Mouse (Mus musculus) MEL (cell line): ENCODE results near the gene Eva1a. TPM values are rescaled to one million over a fixed set of nuclear protein-coding genes. Genes with fewer than 3 reads are reported as not detected.

ENCODE experiments used
- DNase-seq: peaks from one replicate; pipeline ENCODE4 v3.0.0; 2011; ENCODE audit warnings: low read depth, low spot score
- H3K27ac ChIP-seq: 2 replicates; pipeline ENCODE4 v1.5.1; 2012; ENCODE audit warnings: low read depth, mild to moderate bottlenecking, control low read depth, low read length, moderate library complexity; ENCODE audit not compliant: control insufficient read depth
- H3K27me3 ChIP-seq, 2 experiments: fragments of 150-350 bp in 1 of 2; sonication (generic) in 1 of 2; 2 replicates each; pipeline ENCODE4 v1.6.1; 2012; ENCODE audit warnings: low read length in 2 of 2, mild to moderate bottlenecking in 2 of 2, improper control_type of control experiment in 1 of 2, moderate library complexity in 1 of 2; ENCODE audit not compliant: insufficient read depth in 2 of 2, control insufficient read depth in 1 of 2
- H3K36me3 ChIP-seq, 2 experiments: 2 replicates each; pipeline ENCODE4 v1.6.1; 2012 to 2014; ENCODE audit warnings: low read length in 2 of 2, improper control_type of control experiment in 1 of 2, inconsistent platforms in 1 of 2, mild to moderate bottlenecking in 1 of 2; ENCODE audit not compliant: insufficient read depth in 2 of 2, control insufficient read depth in 1 of 2
- H3K4me1 ChIP-seq, 2 experiments: fragments of 150-350 bp in 1 of 2; sonication (generic) in 1 of 2; 2 replicates each; pipeline ENCODE4 v1.6.1; 2012; ENCODE audit warnings: low read length in 2 of 2, improper control_type of control experiment in 1 of 2, mild to moderate bottlenecking in 1 of 2; ENCODE audit not compliant: insufficient read depth in 2 of 2, control insufficient read depth in 1 of 2
- H3K4me3 ChIP-seq, 2 experiments: fragments of 150-350 bp in 1 of 2; sonication (generic) in 1 of 2; 2 replicates each; pipeline ENCODE4 v1.5.1; 2012; ENCODE audit warnings: low read depth in 2 of 2, low read length in 2 of 2, mild to moderate bottlenecking in 2 of 2, moderate library complexity in 2 of 2, control low read depth in 1 of 2, improper control_type of control experiment in 1 of 2; ENCODE audit not compliant: control insufficient read depth in 1 of 2, insufficient read depth in 1 of 2
- H3K79me2 ChIP-seq: 2 replicates; pipeline ENCODE4 v1.6.1; 2012; ENCODE audit warnings: mild to moderate bottlenecking, low read length, moderate library complexity; ENCODE audit not compliant: control insufficient read depth, poor library complexity, insufficient read depth
- H3K9ac ChIP-seq: 2 replicates; pipeline ENCODE4 v1.6.1; 2012; ENCODE audit warnings: low read depth, mild to moderate bottlenecking, control low read depth, low read length, moderate library complexity; ENCODE audit not compliant: control insufficient read depth, poor library complexity, severe bottlenecking
- H3K9me3 ChIP-seq: fragments of 150-350 bp; sonication (generic); replicated peaks from 2 replicates; pipeline ENCODE4 v1.6.1; 2012; ENCODE audit warnings: mild to moderate bottlenecking, low read length, improper control_type of control experiment, moderate library complexity; ENCODE audit not compliant: insufficient read depth
- BHLHE40 ChIP-seq: IDR thresholded peaks from 2 replicates; pipeline ENCODE4 v1.6.1; 2012; ENCODE audit warnings: low read depth, mild to moderate bottlenecking, inconsistent platforms, low read length, improper control_type of control experiment, borderline replicate concordance
- GATA1 ChIP-seq: IDR thresholded peaks from 2 replicates; pipeline ENCODE4 v1.6.1; 2011; ENCODE audit warnings: low read depth, low read length, improper control_type of control experiment
- MAX ChIP-seq: IDR thresholded peaks from 2 replicates; pipeline ENCODE4 v1.6.1; 2011; ENCODE audit warnings: low read length, improper control_type of control experiment
- NRF1 ChIP-seq: IDR thresholded peaks from 2 replicates; pipeline ENCODE4 v1.6.1; 2014; ENCODE audit warnings: low read depth, mild to moderate bottlenecking, inconsistent platforms, low read length, improper control_type of control experiment, moderate library complexity; ENCODE audit not compliant: poor library complexity, insufficient read depth, severe bottlenecking
- POLR2AphosphoS2 ChIP-seq: IDR thresholded peaks from 2 replicates; pipeline ENCODE4 v1.6.1; 2011; ENCODE audit warnings: low read length, improper control_type of control experiment
- SMC3 ChIP-seq: IDR thresholded peaks from 2 replicates; pipeline ENCODE4 v1.6.1; 2011; ENCODE audit warnings: low read depth, low read length, improper control_type of control experiment
- TBP ChIP-seq: IDR thresholded peaks from 2 replicates; pipeline ENCODE4 v1.8.0; 2011; ENCODE audit warnings: low read depth, low read length, improper control_type of control experiment
- USF1 ChIP-seq: IDR thresholded peaks from 2 replicates; pipeline ENCODE4 v1.6.1; 2014; ENCODE audit warnings: low read depth, mild to moderate bottlenecking, inconsistent platforms, low read length, improper control_type of control experiment, moderate library complexity
- USF2 ChIP-seq, 2 experiments: IDR thresholded peaks; 2 replicates each; pipeline ENCODE4 v1.6.1; 2011 to 2012; ENCODE audit warnings: improper control_type of control experiment in 2 of 2, low read length in 2 of 2, borderline replicate concordance in 1 of 2, inconsistent platforms in 1 of 2, low read depth in 1 of 2, mild to moderate bottlenecking in 1 of 2; ENCODE audit not compliant: insufficient read depth in 1 of 2
- ZC3H11A ChIP-seq: IDR thresholded peaks from 2 replicates; pipeline ENCODE4 v1.6.1; 2012; ENCODE audit warnings: low read depth, mild to moderate bottlenecking, inconsistent platforms, low read length, improper control_type of control experiment
- ZKSCAN1 ChIP-seq: IDR thresholded peaks from 2 replicates; pipeline ENCODE4 v1.6.1; 2012; ENCODE audit warnings: low read depth, mild to moderate bottlenecking, inconsistent platforms, low read length, improper control_type of control experiment, moderate library complexity
- polyA plus RNA-seq, 2 experiments: library from polyadenylated mRNA; stranded (reverse) in 1 of 2; unstranded in 1 of 2; fragments of >175 nt in 1 of 2; fragments of >200 nt in 1 of 2; gene quantifications; 2 replicates each; pipeline versions ENCODE4 v1.2.1 to v1.2.4; 2012; ENCODE audit warnings: low replicate concordance in 2 of 2, low read depth in 1 of 2; ENCODE audit not compliant: insufficient read length in 2 of 2, insufficient read depth in 1 of 2, missing spikeins in 1 of 2
- total RNA-seq: library from RNA; depleted of rRNA; stranded (reverse); fragments of 300-350 nt; gene quantifications from 2 replicates; pipeline ENCODE4 v1.2.3, GENCODE M21; 2012

Gene Eva1a
- total and polyA plus RNA-seq, 3 experiments: not detected

- Histone ChIP-seq H3K36me3 (no peaks in the 10 kb centered on the region), H3K4me3 (no peak overlapping the region), H3K27ac (no peak overlapping the region), H3K9ac (no peak overlapping the region), H3K4me1 (no peaks in the 10 kb centered on the region), H3K27me3 (no peaks in the 10 kb centered on the region), H3K79me2 (no peaks in the 10 kb centered on the region), H3K9me3 (no peaks in the 10 kb centered on the region)
- TF ChIP-seq USF1: no peak
- TF ChIP-seq ZKSCAN1: no peak
- no peak for TF ChIP-seq POLR2AphosphoS2
- no peak for TF ChIP-seq BHLHE40
- DNase-seq: no peak
These were observed 32.2 kb downstream of the Eva1a start for GRCm38 (mm10) chr6:82073011-82073410.

- no peak overlapping the region for H3K27ac ChIP-seq
- no peaks in the 10 kb centered on the region for H3K79me2 ChIP-seq
- H3K9ac ChIP-seq: no peak overlapping the region
- H3K36me3 ChIP-seq: no peaks in the 10 kb centered on the region
- H3K4me3 ChIP-seq: no peak overlapping the region
- no peaks in the 10 kb centered on the region for H3K27me3 ChIP-seq
- no peaks in the 10 kb centered on the region for H3K9me3 ChIP-seq
- no peaks in the 10 kb centered on the region for H3K4me1 ChIP-seq
- DNase-seq: no peak
- no peak for TF ChIP-seq ZC3H11A
- TF ChIP-seq GATA1: no peak
- no peak for TF ChIP-seq SMC3
These were observed 32.7 kb downstream of the Eva1a start for GRCm38 (mm10) chr6:82073567-82073966.

- Histone ChIP-seq H3K27ac (no peak overlapping the region), H3K4me3 (no peak overlapping the region), H3K79me2 (no peaks in the 10 kb centered on the region), H3K9ac (no peak overlapping the region), H3K27me3 (no peaks in the 10 kb centered on the region), H3K9me3 (no peaks in the 10 kb centered on the region), H3K4me1 (no peaks in the 10 kb centered on the region), H3K36me3 (no peaks in the 10 kb centered on the region)
- no peak for TF ChIP-seq USF2 (IDR thresholded peaks at IDR 0.05; ENCODE audit: borderline replicate concordance in 1 of 2, insufficient read depth in 1 of 2, low read depth in 1 of 2, low read length in 2 of 2)
- DNase-seq: no peak
These were observed 35.5 kb downstream of the Eva1a start for GRCm38 (mm10) chr6:82076364-82076763.

GRCm38 (mm10) chr6:82078875-82079274 lies 38.0 kb downstream of the Eva1a start:
- H3K4me3 ChIP-seq: no peak overlapping the region
- no peaks in the 10 kb centered on the region for H3K27me3 ChIP-seq
- no peak overlapping the region for H3K9ac ChIP-seq
- H3K27ac ChIP-seq: no peak overlapping the region
- no peaks in the 10 kb centered on the region for H3K4me1 ChIP-seq
- H3K9me3 ChIP-seq: no peaks in the 10 kb centered on the region
- TF ChIP-seq MAX (no peak), TBP (no peak), NRF1 (no peak)
- DNase-seq: no peak
- H3K36me3 ChIP-seq: no peaks in the 10 kb centered on the region
- H3K79me2 ChIP-seq: no peaks in the 10 kb centered on the region
